Mouse (Mus musculus): ENCODE measurements at regions not wholly inside any gene's neighbourhood (a gene's known extent, or its start where the extent isn't known, plus 50 kb on each side); places are given as distances from the start of the nearest gene placed in this dataset.

DNA sequence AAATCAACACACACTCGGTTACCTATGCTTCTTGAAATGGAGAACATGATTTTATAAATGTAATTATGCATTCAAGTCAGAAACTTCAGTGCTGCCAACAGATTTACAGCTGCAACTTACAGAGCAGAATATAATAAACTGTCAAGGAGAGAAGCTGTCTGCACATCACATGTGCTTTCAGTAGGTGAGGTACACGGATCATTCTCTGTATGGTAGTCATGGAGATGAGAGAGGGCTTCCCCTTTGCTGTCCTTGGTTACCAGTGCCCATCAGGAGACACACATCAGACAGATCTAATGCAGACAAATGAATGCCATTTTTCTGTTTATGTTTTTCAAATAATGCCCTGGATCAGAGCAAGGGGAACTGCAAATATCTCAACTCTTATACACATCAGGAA, 160.8 kb upstream of the Tent5a start:
- TF ChIP-seq CEBPB (IDR thresholded peaks at IDR 0.05; ENCODE audit: insufficient read depth, poor library complexity, severe bottlenecking) (no peak), POLR2A (IDR thresholded peaks at IDR 0.05; ENCODE audit: insufficient read length, low read depth) (no peak), E2F4 (IDR thresholded peaks at IDR 0.05; ENCODE audit: insufficient read depth) (no peak), POLR2AphosphoS2 (IDR thresholded peaks at IDR 0.05; ENCODE audit: insufficient read length, low read depth) (no peak), MAX (IDR thresholded peaks at IDR 0.05; ENCODE audit: low read depth) (no peak)

Measured in myocyte (in vitro differentiated cells).